Mouse (Mus musculus): ENCODE data around the gene Sppl2c. TPM values are rescaled to one million over a fixed set of nuclear protein-coding genes. Genes with fewer than 3 reads are reported as not detected.

The Sppl2c gene
- polyA plus RNA-seq (2015; fragmentation: Illumina TruSeq; extraction: RNeasy Lipid Tissue Mini Kit (QIAGEN cat#74804); ENCODE audit: low read depth, low replicate concordance): not detected

DNA sequence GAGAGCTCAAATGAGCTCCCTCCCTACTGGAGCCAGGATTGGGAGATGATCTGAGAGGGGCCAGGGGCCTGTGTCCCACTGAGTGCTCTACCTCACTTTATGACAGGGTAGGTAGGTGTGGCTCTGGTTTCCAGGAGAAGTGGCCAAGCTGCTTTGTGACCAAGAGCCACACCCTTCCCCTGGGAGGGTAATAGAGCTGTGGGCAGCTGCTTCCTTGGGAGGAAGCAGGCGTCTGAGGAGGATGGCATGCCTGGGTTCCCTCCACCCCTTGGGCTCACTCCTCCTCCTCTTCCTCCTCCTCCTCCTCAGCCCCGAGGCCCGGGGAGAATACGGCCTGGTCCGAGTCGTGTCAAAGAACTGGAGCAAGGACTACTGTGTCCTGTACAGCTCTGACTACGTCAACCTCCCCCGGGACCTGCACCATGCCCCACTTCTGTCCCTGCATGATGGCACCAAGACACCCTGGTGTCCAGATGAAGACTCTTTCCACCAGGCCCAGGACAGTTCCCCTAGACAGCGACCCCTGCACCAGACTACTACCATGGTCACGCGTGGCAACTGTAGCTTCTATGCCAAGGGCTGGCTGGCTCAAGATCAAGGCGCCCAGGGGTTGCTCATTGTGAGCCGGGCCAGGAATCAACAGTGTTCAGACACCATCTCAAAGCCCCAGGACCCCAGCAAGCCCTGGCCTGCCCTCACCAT, at the start of gene Sppl2c:
Gene Sppl2c (plus strand): TSS at position 193 of the 702 bp plus-strand sequence.

GRCm38 (mm10) chr11:104231041-104231911, 45.1 kb downstream of the Sppl2c start, which contains the start of gene Mapt:
Gene Mapt (plus strand): TSS chr11:104231390.

Other genes starting within 250 kb of the Sppl2c start
- 557 TPM for gene Nsf, start 232.3 kb upstream of the Sppl2c start, polyA plus RNA-seq (2015; fragmentation: Illumina TruSeq; extraction: RNeasy Lipid Tissue Mini Kit (QIAGEN cat#74804); ENCODE audit: low read depth, low replicate concordance)
- 64.7 TPM for gene Arf2, start 219.6 kb upstream of the Sppl2c start, polyA plus RNA-seq (2015; fragmentation: Illumina TruSeq; extraction: RNeasy Lipid Tissue Mini Kit (QIAGEN cat#74804); ENCODE audit: low read depth, low replicate concordance)
- 20.0 TPM for gene Crhr1, start 53.5 kb upstream of the Sppl2c start, polyA plus RNA-seq (2015; fragmentation: Illumina TruSeq; extraction: RNeasy Lipid Tissue Mini Kit (QIAGEN cat#74804); ENCODE audit: low read depth, low replicate concordance)
- 272 TPM for gene Mapt, start 45.1 kb downstream of the Sppl2c start, polyA plus RNA-seq (2015; fragmentation: Illumina TruSeq; extraction: RNeasy Lipid Tissue Mini Kit (QIAGEN cat#74804); ENCODE audit: low read depth, low replicate concordance)